Mouse (Mus musculus) brain, embryonic 18.5 days (tissue): ENCODE measurements around the gene Pcnx2.

ENCODE experiments used
- DNase-seq: peaks from one replicate; pipeline ENCODE4 v3.0.0-alpha.2; 2012; ENCODE audit warnings: low read depth, low spot score

The Pcnx2 gene

DNA sequence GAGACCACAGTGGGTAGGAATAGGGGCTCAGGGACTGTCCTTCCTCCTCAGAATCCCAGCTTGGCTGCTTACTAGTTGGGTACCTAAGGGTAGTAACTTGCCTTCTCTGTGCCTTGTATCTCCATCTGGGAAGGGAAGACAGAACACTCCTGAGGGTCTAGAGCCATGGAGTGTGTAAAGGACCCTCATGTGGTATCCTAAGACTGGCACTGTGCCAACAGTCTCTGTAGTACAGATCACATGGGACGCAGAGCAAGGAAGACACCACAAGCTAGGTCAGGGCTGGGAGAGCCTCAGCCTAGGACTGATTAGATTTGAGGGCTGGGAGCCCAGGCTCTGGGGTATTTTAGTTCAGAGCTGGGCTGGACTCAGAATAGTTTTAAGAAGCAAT lies 141.0 kb downstream of the Pcnx2 start:
- no peak for DNase-seq

DNA sequence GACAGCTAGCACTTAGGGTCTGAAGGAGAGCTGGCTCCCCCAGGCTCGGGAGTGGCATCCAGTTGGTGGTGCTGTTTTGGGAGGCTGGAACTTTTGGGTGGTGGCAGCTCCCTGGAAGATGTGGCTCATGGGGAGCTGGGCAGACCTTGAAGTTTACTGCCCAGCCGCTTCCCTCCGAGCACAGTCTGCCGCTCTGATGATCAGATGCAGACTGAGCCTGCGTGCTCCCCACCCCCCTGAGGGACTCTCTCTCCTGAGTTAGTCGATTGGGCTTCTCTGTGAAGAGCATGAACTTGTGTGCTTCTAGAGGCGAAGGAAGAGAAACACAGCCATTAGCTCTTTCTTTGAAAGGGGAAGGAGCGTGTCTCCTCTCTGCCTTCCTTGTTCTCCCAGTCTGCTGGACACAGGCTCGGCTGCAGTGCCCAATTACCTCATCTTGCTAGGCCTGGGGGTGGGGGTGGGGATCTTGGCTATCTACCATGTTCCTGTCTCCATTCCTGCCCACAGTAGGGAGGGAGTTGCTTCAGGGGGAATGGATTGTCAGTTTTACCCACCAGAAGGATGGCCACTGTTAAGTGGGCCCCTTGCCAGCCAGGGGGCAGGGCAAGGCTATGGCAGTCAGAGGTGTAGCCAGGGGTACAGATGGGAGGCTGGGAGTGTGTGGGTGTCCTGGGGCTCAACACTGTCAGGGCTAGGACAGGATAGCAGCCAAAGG lies 141.6 kb downstream of the Pcnx2 start:
- DNase-seq = no peak

DNA sequence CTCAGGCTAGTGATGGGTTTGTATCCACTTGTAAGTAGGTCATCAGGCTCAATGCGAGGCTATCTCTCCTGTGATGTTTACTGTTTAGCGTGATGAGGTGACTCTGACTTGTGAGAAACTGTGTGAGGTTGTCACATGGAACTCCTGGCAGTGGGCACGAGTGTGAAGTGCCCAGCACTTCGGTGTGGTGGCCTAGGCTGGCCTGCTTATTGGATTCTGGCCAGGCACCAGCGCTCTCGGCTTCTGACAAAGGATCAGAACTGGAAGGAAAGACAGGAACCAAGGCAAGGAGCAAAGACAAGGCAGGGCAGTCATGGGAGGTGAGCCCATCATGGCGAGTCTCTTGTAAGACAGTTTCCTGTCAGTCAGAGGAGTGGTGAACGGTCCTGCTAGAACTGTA lies 142.2 kb downstream of the Pcnx2 start:
- DNase-seq = no peak

DNA sequence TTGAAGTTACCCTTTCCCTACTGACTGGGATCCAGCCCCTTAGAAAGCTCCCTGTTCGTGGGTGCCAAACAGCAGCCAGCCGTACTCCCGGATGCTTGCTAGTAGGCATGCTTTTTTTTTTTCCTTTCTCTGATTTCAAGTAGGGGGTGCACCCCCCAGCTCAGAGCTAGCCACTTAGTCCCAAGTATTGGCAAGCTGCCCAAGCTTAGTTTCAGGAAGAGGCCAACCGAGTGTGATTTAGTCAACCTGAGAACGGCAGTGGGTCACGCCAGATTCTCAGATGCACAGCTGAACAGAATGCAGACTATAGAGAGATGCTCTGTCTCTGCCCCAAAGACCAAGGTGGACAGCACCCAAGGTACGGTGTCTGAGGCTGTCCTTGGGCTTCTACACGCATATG lies 147.3 kb downstream of the Pcnx2 start:
- DNase-seq = no peak

DNA sequence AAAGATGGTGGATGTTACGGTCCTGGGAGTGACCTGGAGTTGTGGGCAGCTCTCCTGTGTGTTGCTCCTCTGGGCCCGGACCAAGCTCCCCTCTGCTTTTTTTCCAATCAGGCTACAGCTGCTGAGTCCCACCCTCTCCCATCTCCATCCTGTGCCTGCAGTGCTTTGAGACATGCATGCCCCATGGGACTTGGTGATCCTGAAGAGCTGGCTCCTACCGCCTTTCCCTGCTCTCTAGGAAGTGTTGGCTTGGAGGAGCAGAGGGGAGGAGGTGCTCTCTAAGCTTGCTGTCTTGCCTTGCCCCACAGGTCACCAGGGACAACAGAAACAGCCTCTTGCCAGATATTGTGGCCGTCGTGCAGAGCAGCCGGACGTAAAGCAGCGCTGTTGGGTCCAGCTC lies 150.7 kb downstream of the Pcnx2 start:
- DNase-seq = no peak

DNA sequence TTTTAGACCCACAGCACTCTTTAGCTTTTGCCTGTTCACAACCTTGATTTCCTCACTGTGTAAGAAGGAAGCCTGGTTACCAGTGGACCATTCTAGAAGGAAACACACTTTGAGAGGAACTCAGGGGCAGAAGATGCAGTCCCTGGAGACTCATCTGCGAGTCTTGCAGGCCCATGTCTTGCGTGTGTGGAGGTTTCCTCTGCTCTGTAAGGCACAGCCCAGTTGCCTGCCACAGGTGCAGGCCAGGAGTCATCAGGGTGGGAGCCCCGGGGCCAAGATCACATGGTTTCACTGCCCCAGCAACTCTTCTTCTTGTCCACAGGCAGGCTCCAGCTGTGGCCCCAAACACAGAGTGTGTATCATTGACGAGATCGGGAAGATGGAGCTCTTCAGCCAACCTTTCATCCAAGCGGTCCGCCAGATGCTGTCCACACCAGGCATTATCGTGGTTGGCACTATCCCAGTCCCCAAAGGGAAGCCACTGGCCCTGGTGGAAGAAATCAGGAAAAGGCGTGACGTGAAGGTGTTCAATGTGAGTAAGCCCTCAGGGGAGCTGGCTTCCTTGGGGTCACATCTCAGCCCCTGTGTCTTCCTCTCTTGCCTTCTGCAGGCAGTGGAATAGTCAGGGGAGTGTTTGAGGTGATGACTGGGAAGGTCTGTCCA lies 153.1 kb downstream of the Pcnx2 start:
- no peak for DNase-seq

DNA sequence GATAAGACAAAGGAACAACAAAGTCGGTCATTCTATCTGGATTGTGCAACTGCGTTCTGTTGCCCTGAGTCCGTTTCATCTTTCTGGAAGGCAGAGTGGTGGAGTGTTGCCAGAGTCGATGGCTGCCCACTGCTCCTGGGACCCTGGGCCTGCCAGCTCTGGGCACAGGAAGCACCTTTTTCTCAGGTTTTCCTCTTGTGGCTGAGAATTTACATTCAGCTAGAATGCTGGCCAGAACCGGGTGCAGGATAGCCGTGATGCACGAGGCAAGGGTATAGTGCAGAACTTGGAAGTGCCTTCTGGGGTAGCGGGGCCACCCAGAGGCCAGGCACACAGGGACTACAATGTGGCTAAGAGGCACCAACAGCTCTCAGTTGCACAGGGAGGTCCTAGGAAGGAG lies 155.7 kb downstream of the Pcnx2 start:
- DNase-seq = no peak

DNA sequence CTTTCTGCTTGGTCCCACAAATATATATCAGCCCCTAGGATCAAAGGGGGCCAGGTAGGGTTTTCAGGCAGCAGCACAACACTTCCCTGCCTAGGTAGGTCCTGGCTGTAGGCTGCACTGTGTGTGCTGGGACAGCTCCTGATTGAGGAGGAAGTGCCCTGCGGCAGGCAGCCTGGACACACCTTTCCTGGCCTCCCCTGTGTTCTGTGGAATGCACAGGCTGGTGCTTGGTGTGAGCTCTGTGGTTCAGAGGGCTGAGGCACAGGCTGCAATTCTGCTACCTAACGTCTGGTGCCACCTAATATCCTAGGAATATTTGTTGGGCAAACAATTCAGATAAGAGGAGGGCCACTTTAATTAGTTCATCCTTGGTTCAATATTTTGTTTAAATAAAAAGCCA lies 156.3 kb downstream of the Pcnx2 start:
- DNase-seq = no peak

DNA sequence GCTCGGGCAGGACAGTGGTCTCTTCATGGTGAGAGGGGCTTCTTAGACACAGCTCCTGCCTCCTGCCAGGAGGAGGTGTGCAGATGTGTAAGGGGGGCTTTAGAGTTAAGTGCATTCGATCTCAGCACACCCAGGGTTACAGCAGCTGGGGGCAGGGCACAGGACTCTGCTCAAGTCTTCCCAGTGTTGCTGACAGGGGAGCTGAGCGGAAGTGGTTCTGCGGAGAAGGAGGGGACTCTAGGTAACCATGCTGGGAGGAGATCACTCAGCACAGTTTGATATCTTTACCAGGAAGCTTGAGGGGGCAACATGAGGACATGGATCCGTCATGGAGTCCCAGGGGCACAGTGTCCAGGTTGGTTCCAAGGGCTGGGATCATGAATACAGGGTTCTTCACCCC lies 156.7 kb downstream of the Pcnx2 start:
- no peak for DNase-seq

DNA sequence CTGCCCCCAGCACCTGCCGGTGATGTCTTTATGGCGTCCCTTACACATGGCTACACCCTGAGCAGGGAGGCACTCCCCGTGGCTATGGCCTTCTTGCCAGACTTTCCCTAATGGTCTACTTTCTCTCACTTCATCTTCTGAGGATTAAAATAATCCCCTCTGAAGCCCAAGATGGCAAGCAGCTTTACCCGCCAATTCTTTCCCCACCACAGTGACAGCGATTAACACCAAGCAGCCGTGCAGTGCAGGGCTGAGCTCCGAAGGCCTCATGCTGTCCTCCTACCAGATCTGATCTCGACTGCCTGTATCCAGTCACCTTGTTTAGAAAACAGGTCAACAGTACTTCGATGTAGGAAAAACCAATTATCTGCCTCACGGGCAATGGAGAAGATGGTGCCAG lies 157.5 kb downstream of the Pcnx2 start:
- no peak for DNase-seq

DNA sequence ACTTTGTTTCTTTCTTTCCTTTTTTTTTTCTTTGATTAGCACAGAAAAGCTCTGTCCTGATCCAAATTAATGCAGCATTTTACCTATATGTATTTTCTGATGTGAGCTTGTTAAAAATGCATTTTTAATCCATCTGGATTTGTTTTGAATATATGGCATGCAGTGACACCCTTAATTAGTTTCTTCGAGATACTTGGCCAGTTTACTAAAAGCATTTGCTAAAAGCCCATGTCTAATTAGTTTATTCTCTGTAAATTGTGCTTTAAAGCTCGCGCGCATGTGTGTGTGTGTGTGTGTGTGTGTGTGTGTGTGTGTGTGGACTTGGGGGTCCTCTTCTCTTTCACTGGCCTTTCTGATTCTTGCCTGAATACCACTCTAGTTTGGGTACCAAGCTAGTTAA lies 159.2 kb downstream of the Pcnx2 start:
- DNase-seq = no peak

DNA sequence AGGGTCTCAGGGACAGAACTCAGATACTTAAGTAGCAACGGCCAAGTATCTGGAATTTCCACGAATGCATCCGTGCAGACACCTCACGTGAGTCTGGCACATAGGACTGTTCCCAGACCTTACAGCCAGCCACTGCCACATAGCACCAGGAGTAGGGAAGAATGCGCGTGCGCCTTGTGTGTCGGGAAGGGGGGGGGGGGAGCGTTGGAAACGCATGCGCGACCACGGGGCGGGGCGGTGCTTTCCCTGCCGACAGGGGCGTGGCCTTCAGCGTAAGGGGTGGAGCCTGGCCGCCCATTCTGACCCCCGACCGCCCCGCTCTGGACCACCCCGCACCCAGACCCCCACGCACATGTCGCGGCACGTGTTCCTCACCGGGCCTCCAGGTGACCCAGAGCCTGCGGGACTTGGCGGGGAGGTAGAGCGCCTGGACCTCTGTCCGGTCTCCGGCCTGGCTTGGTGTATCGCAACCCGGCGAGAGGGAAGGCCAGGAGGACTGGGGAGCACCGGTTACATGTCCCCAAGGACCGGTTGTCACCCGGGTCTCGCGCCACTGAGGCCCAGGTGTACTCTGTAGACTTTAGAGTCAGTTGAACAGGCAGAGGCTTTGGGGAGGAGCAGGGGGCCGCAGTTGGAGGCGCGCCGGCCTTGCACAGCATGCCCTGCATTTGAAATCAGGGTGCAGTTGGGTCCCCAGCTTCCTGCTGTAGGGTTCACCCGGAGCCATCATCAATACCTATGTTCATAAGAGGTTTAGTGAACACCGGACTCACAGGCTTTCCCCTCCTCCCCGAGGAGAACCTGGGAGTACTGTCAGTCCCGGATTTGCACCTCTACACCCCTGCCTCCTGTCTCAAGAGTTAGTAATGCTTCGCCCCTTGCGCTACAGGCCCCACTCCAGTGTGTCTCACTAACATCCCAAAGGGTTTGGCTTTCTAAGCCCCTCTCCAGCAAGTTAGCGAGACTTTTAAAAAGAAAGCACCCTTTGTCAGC lies 163.9 kb downstream of the Pcnx2 start:
- DNase-seq = peak; percentile 71

DNA sequence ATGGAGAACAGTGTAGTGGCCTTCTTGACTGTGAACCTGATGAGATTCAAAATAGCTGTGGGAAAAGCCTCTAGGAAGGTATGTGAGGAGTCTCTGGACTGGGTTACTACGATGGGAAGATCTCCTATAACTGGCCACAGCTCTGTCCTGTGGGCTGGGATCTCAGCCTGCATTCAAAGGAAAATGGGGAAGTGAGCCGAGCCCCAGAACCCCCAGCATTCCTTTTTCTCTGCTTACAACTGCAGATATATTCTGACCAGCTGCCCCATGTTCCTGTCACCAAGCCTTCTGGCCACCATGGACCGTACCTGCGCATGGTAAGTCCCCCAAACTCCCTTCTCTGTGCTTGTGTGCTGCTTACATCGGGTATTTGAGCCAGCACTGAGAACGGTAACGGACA lies 168.4 kb downstream of the Pcnx2 start, which contains the start of gene Ntpcr:
Ntpcr (plus strand) TSS at position 218 of the 400 bp plus-strand sequence.
- no peak for DNase-seq

DNA sequence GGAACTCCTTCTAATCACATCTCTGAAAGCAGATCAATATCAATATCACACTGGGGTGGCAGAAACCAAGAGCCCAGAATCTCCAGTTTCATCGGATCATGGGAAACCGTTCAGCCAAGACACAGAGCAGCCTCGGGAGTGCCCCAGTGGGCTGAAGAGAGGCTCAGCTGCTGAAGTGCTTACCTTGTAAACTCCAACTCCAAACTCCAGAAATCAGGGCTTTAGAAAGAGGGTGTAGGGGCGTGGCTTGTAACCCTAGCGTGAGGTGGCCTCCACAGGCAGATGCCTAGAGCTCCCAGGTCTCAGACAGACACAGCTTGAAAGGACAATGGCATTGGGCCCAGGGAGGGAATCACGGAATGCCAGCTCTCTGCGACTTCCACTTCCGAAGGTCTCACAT lies 170.3 kb downstream of the Pcnx2 start:
- no peak for DNase-seq

DNA sequence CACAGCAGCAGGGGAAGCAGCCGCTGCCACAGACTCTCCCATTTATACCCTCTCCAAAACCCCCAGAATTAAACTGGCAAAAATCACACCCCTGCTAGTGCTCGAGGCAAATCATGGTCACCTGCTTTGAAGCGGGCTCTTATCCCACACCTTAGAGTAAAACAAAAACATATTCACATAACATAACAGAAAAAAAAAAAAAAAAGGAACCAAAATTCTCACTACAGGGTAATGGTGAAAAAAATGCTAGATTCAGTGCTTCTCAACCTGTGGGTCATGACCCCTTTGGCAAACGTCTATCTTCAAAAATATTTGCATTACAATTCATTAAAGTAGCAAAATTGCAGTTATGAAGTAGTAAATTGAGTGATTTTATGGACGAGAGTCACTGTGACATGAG lies 171.1 kb downstream of the Pcnx2 start:
- DNase-seq = no peak

DNA sequence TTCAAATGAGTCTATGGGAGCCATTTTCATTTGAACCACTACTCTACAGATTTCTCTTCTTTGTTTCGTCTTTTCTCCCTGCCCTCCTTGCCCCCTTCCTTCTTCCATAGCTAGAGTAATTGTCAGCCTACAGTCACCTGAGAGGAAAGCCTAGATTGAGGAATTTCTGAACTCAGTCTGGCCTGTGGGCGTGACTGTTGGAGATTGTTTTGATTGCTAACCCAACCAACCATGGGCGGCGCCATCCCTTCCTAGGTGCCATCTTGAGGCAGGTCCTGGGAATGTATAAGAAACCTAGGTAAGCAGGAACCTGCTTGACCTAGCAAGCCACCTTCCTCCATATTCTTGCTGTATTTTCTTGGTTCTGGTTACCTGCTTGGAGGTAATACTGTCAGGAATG lies 172.0 kb downstream of the Pcnx2 start:
- DNase-seq = no peak

DNA sequence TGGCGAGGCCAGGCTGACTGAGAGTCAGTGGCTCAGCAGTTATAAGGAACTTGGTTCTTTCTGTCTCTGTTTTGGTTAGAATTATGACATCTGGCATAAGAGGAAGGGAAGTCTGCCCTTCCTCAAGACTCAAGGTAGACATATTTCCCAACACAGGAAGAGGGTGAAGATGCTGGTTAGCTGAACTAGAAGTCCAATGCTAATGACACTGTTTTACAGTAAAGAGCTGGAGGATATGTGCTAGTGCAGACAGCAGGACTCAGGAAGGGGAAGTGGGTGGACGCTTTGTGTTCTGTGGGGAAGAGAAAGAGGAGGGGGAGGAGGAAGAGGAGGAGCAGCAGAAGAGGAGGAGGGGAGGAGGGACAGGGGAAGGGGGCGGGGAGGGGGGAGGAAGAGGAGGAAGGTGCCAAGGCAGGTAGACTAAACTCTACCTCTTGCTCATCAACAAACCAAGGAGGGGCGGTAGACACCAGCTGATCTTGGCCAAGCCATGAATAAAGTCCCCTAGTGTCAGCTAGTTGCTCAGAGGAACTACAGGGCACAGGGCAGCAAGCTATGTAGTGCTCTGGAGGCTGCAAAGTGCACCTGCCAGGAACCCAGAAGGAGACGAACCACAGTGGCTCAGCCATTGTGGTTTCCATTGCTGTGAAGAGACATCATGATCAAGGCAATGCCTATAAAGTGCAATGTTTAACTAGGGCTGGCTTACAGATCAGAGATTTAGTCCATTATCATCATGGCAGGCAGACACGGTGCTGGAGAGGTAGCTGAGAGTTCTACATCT lies 172.9 kb downstream of the Pcnx2 start:
- no peak for DNase-seq

DNA sequence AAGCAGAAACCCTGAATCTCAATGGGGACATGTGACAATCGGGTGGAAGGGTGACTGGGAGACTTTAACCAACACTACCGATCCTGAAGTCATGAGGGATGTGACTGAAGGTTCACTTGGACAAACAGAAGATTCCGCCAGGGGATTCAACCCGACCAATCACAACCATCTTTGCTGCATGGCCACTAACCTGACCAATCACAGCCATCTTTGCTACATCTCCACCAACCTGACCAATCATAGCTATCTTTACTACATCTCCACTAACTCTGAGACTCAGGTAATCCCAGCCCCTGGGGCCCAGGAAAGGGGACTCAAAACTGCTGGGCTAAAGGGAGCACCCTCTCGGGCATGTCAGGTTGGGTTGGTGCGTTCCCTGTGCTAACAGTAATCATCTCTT lies 174.7 kb downstream of the Pcnx2 start:
- DNase-seq = no peak

DNA sequence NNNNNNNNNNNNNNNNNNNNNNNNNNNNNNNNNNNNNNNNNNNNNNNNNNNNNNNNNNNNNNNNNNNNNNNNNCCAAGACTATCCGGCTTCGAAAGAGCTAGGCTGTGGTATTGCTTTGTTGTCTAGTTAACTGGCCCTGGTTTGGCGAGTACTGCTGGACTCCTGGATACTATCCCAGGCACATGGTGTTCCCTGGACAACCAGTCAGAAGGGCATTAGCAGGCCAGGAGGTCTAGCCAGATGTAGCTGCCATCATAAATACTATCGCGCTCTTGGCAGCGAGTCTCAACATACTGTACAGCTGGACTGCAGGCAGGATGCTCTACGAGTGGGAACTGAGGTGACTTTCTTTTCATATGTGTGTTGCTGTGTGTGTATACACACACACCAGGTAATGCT lies 175.4 kb downstream of the Pcnx2 start:
- DNase-seq = no peak

DNA sequence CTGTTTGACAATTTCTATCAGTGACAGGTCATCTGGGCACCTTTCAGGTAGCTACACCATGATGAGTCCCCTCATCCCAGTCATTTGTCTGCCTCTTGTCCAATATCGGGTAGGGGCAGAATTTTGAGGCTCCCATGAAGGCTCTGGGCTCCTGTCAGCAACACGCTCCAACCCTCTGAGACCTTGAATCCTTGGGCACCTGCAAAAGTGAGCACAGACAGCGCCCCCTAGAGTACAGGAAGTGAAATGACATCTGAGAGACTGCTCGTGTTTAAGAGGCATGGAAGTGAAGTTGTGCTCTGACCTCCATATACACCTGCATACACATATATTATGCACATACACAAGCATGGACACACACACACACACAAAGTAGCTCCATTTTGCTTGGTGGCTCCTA lies 179.2 kb downstream of the Pcnx2 start:
- no peak for DNase-seq

DNA sequence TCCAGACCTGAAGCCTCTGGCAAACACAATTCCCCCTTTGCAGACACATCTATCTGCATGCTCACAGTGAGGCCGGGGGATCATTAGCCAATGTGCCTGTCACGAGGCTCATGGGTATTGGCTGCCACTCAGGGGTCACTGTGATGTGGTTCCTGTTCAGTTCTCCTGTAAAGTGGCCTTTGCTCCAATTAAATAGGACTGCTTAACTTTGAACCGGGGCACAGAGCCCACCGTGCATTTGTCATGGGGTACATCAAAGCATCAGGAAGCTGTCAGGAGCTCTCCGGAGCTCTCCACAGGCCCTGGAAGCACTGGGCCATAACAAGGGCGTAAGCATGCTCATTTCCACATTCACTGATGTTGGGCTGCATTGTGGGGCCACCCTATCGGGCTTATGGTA lies 181.5 kb downstream of the Pcnx2 start:
- DNase-seq = no peak

DNA sequence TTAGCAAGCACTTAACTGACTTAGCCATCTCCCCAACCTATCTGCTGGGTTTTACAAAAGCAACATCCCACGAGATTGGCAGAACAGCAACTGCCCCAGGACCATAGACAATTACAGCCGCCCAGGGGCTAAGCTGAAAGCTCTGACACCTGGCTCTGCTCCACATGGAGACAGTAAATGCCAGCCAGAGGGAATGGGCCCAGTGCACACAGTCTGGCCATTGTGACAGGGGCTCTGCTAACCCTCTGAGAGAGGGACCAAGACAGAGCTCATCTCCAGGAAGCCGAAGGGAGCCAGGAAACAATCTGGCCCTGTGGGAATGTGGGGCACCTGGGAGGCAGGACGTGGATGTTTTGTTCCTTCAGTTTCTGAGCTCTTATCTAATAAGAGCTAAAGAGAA lies 181.9 kb downstream of the Pcnx2 start:
- no peak for DNase-seq
